Mouse (Mus musculus): ENCODE data around the gene Itgbl1.

GRCm38 (mm10) chr14:123678091-123678490 is 18.3 kb downstream of the Itgbl1 start:
- TF ChIP-seq POLR2A (IDR thresholded peaks at IDR 0.05; ENCODE audit: insufficient read depth, low read depth, low read length) (no peak), CTCF (IDR thresholded peaks at IDR 0.05; ENCODE audit: insufficient read depth, low read depth, low read length) (no peak)
